Mouse (Mus musculus) spleen, embryonic (tissue): ENCODE data around the gene Kdm4a.

Source experiments
- CTCF ChIA-PET: fragments of 350-600 bp; sonication (Branson Sonifier 250); formaldehyde crosslinking; loops from one replicate; lab custom pipeline; 2022; lab: Charles Lee

The Kdm4a gene

GRCm38 (mm10) chr4:118116098-118116497 lies 63.7 kb downstream of the Kdm4a start:
- CTCF ChIA-PET = no interaction called here

GRCm38 (mm10) chr4:118115132-118115531 lies 64.7 kb downstream of the Kdm4a start:
- CTCF ChIA-PET = no interaction called here

- CTCF ChIA-PET = no interaction called here
Observed at GRCm38 (mm10) chr4:118112601-118113000, 67.2 kb downstream of the Kdm4a start.

- CTCF ChIA-PET = no interaction called here
Observed at GRCm38 (mm10) chr4:118109649-118110048, 70.2 kb downstream of the Kdm4a start.

- CTCF ChIA-PET = no interaction called here
Observed at GRCm38 (mm10) chr4:118108779-118109178, 71.1 kb downstream of the Kdm4a start.

GRCm38 (mm10) chr4:118105256-118106053 lies 74.4 kb downstream of the Kdm4a start:
- CTCF ChIA-PET = no interaction called here

- CTCF ChIA-PET = no interaction called here
Observed at GRCm38 (mm10) chr4:118103280-118103830, 76.5 kb downstream of the Kdm4a start.

- CTCF ChIA-PET = no interaction called here
Observed at GRCm38 (mm10) chr4:118101497-118101896, 78.3 kb downstream of the Kdm4a start.

- CTCF ChIA-PET = interaction anchor here (0.8 kb wide), 1 partner anchor 142 kb away, joined by 3 read pairs; no protein-coding TSS in a partner anchor
Observed at GRCm38 (mm10) chr4:118099637-118100364, 80.0 kb downstream of the Kdm4a start.

- CTCF ChIA-PET = no interaction called here
Observed at GRCm38 (mm10) chr4:118098571-118098970, 81.3 kb downstream of the Kdm4a start.

GRCm38 (mm10) chr4:118096069-118096468 lies 83.8 kb downstream of the Kdm4a start:
- CTCF ChIA-PET = no interaction called here

GRCm38 (mm10) chr4:118092784-118093457 lies 86.9 kb downstream of the Kdm4a start:
- CTCF ChIA-PET = no interaction called here

GRCm38 (mm10) chr4:118090449-118090848 lies 89.4 kb downstream of the Kdm4a start:
- CTCF ChIA-PET = no interaction called here

- CTCF ChIA-PET = no interaction called here
Observed at GRCm38 (mm10) chr4:118089939-118090338, 89.9 kb downstream of the Kdm4a start.

GRCm38 (mm10) chr4:118088771-118089170 lies 91.1 kb downstream of the Kdm4a start:
- CTCF ChIA-PET = interaction anchor here (0.8 kb wide), 1 partner anchor 15 kb away, joined by 6 read pairs; no protein-coding TSS in a partner anchor
